Mouse (Mus musculus) hindbrain, postnatal 0 days (tissue): ENCODE results near the gene Ptger1. TPM values are rescaled to one million over a fixed set of nuclear protein-coding genes. Genes with fewer than 3 reads are reported as not detected.

Source experiments
- ATAC-seq: fragments of 200-750 bp; cut with Nextera tagmentation; 2 replicates; pipeline ENCODE4 v1.8.0; 2017; ENCODE audit warnings: mild to moderate bottlenecking, moderate TSS enrichment, moderate library complexity
- DNase-seq: peaks from one replicate; pipeline ENCODE4 v3.0.0-alpha.2; 2015; ENCODE audit warnings: low spot score
- H3K27ac ChIP-seq: fragments of 300-500 bp; sonication (generic); 2 replicates; pipeline ENCODE4 v1.5.1; 2014; ENCODE audit warnings: mild to moderate bottlenecking
- H3K27me3 ChIP-seq: fragments of 300-500 bp; sonication (generic); 2 replicates; pipeline ENCODE4 v1.6.1; 2014; ENCODE audit warnings: low read length, mixed read lengths; ENCODE audit not compliant: insufficient read depth
- H3K36me3 ChIP-seq: fragments of 300-500 bp; sonication (generic); 2 replicates; pipeline ENCODE4 v1.6.1; 2014; ENCODE audit warnings: low read length, mixed read lengths; ENCODE audit not compliant: insufficient read depth
- H3K4me1 ChIP-seq: fragments of 300-500 bp; sonication (generic); 2 replicates; pipeline ENCODE4 v1.6.1; 2014; ENCODE audit warnings: antibody characterized with exemption, low read length, mixed read lengths; ENCODE audit not compliant: insufficient read depth
- H3K4me2 ChIP-seq: fragments of 300-500 bp; sonication (generic); 2 replicates; pipeline ENCODE4 v1.6.1; 2014; ENCODE audit warnings: low read depth, mild to moderate bottlenecking, low read length, moderate library complexity, mixed read lengths
- H3K4me3 ChIP-seq: fragments of 300-500 bp; sonication (generic); 2 replicates; pipeline ENCODE4 v1.5.1; 2014; ENCODE audit warnings: low read length
- H3K9ac ChIP-seq: fragments of 300-500 bp; sonication (generic); replicated peaks from 2 replicates; pipeline ENCODE4 v1.6.1; 2014; ENCODE audit warnings: mild to moderate bottlenecking, low read length, moderate library complexity, mixed read lengths
- H3K9me3 ChIP-seq: fragments of 300-500 bp; sonication (generic); 2 replicates; pipeline ENCODE4 v1.6.1; 2016; ENCODE audit warnings: low read length, mixed read lengths
- CTCF ChIP-seq: IDR thresholded peaks from 2 replicates; pipeline ENCODE4 v1.5.1; 2016; ENCODE audit warnings: antibody characterized with exemption, control low read depth, low read depth
- WGBS: fragments of 180-500 bp; shearing (Covaris S2); extraction: QIAGEN DNeasy Blood & Tissue Kit; methylation state at CpG from one replicate; pipeline ENCODE4 v1.1.7; 2014; 5-methylcytosine and 5-hydroxymethylcytosine counted together
- polyA plus RNA-seq: library from polyadenylated mRNA; unstranded; fragments of >200 nt; fragmentation: Nextera tagmentation; extraction: Ambion mirVana; gene quantifications from 2 replicates; pipeline ENCODE4 v1.2.1, GENCODE M21; 2015
- total RNA-seq: library from RNA; depleted of rRNA; stranded (reverse); fragments of >200 nt; gene quantifications from 2 replicates; pipeline ENCODE4 v1.2.3, GENCODE M21; 2014

Ptger1 gene
- total and polyA plus RNA-seq, 2 experiments from 2014 or later, result 0.40 to 2.6 TPM

- H3K9me3 ChIP-seq, result no peaks in the 10 kb centered on the region
- no peak overlapping the region for H3K27ac ChIP-seq
- H3K4me2 ChIP-seq, result no peak overlapping the region
- ATAC-seq, result no peak
- no peak for TF ChIP-seq CTCF
- no peak overlapping the region for H3K9ac ChIP-seq
- no peaks in the 10 kb centered on the region for H3K27me3 ChIP-seq
- WGBS, result 92% methylated on average over 5 of the region's 5 CpGs
- H3K4me3 ChIP-seq, result no peak overlapping the region
- no peak for DNase-seq
- H3K4me1 ChIP-seq, result no peaks in the 10 kb centered on the region
- H3K36me3 ChIP-seq, result peaks cover 63% of the 10 kb centered on the region
Measured at GRCm38 (mm10) chr8:83674497-83674896, 8.0 kb downstream of the Ptger1 start.

- WGBS, result 93% methylated on average over 12 of the region's 12 CpGs
- Histone ChIP-seq H3K4me1 (no peaks in the 10 kb centered on the region), H3K36me3 (peaks cover 61% of the 10 kb centered on the region), H3K4me3 (no peak overlapping the region), H3K9me3 (no peaks in the 10 kb centered on the region), H3K27me3 (no peaks in the 10 kb centered on the region), H3K9ac (no peak overlapping the region), H3K4me2 (no peak overlapping the region), H3K27ac (no peak overlapping the region)
- ATAC-seq (no peak), DNase-seq (no peak)
- no peak for TF ChIP-seq CTCF
Measured at GRCm38 (mm10) chr8:83679866-83680265, 13.4 kb downstream of the Ptger1 start.

- Histone ChIP-seq H3K27ac (no peak overlapping the region), H3K36me3 (peaks cover 68% of the 10 kb centered on the region), H3K4me2 (no peak overlapping the region), H3K27me3 (no peaks in the 10 kb centered on the region), H3K9me3 (no peaks in the 10 kb centered on the region), H3K4me3 (no peak overlapping the region), H3K9ac (no peak overlapping the region), H3K4me1 (no peaks in the 10 kb centered on the region)
- no peak for TF ChIP-seq CTCF
- ATAC-seq, result no peak
- no peak for DNase-seq
- WGBS, result 74% methylated on average over 5 of the region's 5 CpGs
Measured at GRCm38 (mm10) chr8:83680603-83681002, 14.1 kb downstream of the Ptger1 start.

- no peak for DNase-seq
- TF ChIP-seq CTCF, result no peak
- WGBS, result 42% methylated on average over 6 of the region's 6 CpGs
Measured at GRCm38 (mm10) chr8:83681099-83681498, 14.6 kb downstream of the Ptger1 start.

GRCm38 (mm10) chr8:83684517-83684916 lies 18.0 kb downstream of the Ptger1 start:
- no peaks in the 10 kb centered on the region for H3K27me3 ChIP-seq
- no peak overlapping the region for H3K4me2 ChIP-seq
- no peak overlapping the region for H3K9ac ChIP-seq
- no peak overlapping the region for H3K4me3 ChIP-seq
- no peaks in the 10 kb centered on the region for H3K9me3 ChIP-seq
- no peaks in the 10 kb centered on the region for H3K4me1 ChIP-seq
- H3K27ac ChIP-seq, result no peak overlapping the region
- no peak for ATAC-seq
- 94% methylated on average over 9 of the region's 9 CpGs for WGBS
- H3K36me3 ChIP-seq, result peaks cover 48% of the 10 kb centered on the region
- DNase-seq, result no peak
- no peak for TF ChIP-seq CTCF

More at GRCm38 (mm10) chr8:83681099-83681498, 14.6 kb downstream of the Ptger1 start:
- ATAC-seq, result no peak
- no peak overlapping the region for H3K9ac ChIP-seq
- no peaks in the 10 kb centered on the region for H3K27me3 ChIP-seq
- H3K4me3 ChIP-seq, result no peak overlapping the region
- H3K9me3 ChIP-seq, result no peaks in the 10 kb centered on the region
- H3K4me1 ChIP-seq, result no peaks in the 10 kb centered on the region
- no peak overlapping the region for H3K27ac ChIP-seq
- H3K36me3 ChIP-seq, result peaks cover 66% of the 10 kb centered on the region
- no peak overlapping the region for H3K4me2 ChIP-seq

- Histone ChIP-seq H3K4me2 (no peak overlapping the region), H3K9ac (no peak overlapping the region), H3K27ac (no peak overlapping the region), H3K4me1 (no peaks in the 10 kb centered on the region), H3K27me3 (no peaks in the 10 kb centered on the region), H3K4me3 (no peak overlapping the region), H3K36me3 (peaks cover 45% of the 10 kb centered on the region), H3K9me3 (no peaks in the 10 kb centered on the region)
- WGBS, result 88% methylated on average over 6 of the region's 6 CpGs
- DNase-seq, result no peak
- ATAC-seq, result no peak
- no peak for TF ChIP-seq CTCF
Measured at GRCm38 (mm10) chr8:83689264-83689663, 22.8 kb downstream of the Ptger1 start.

GRCm38 (mm10) chr8:83693609-83694236 lies 27.2 kb downstream of the Ptger1 start:
- WGBS, result 92% methylated on average over 10 of the region's 10 CpGs
- H3K36me3 ChIP-seq, result peaks cover 25% of the 10 kb centered on the region
- no peak for TF ChIP-seq CTCF
- DNase-seq (no peak), ATAC-seq (no peak)
- no peak overlapping the region for H3K27ac ChIP-seq
- no peaks in the 10 kb centered on the region for H3K27me3 ChIP-seq
- no peaks in the 10 kb centered on the region for H3K9me3 ChIP-seq
- no peak overlapping the region for H3K4me3 ChIP-seq
- H3K4me1 ChIP-seq, result peaks cover 16% of the 10 kb centered on the region
- H3K4me2 ChIP-seq, result no peak overlapping the region
- no peak overlapping the region for H3K9ac ChIP-seq
